Mouse (Mus musculus): Measurements from ENCODE around the gene Dctn1. TPM values are rescaled to one million over a fixed set of nuclear protein-coding genes. Genes with fewer than 3 reads are reported as not detected.

Gene Dctn1
- polyA plus RNA-seq, 1 experiment from 2014 or later = 158 TPM

DNA sequence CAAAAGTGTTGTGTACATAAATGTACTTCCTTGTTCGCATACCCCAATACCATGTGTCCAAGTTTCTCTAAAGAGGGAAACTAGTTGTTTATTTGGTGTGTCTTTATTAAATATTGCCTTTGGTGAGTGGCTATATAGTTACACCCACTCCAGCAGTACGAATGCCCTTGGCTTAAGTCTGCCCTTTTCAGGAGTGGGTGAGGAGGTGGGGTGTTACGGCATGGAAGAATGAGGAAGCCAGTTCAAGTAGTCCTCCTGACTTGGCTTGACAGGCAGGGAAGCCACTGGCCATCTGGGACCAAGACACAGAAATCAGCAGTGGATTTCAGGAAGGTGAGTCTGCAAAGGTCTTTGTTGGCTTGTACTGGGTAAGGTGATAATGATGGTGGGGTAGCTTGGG, 40.1 kb downstream of the Dctn1 start:
- Histone ChIP-seq H3K36me3 (ENCODE audit: control insufficient read depth, insufficient read depth) (peaks cover 3% of the 10 kb centered on the region; the same call in 1 of the 2 replicates), H3K4me2 (ENCODE audit: low read length) (no peak overlapping the region), H3K9me3 (ENCODE audit: control insufficient read depth, low read length) (no peaks in the 10 kb centered on the region), H3K27ac (ENCODE audit: low read length) (no peak overlapping the region), H3K9ac (replicated peaks; ENCODE audit: low read depth, low read length) (no peak overlapping the region), H3K4me1 (replicated peaks; ENCODE audit: control insufficient read depth, insufficient read depth, low read length) (0 out of 2 replicates have a peak, but pooled peaks cover 5% of the 10 kb centered on the region), H3K4me3 (replicated peaks; ENCODE audit: low read length) (no peak overlapping the region), H3K27me3 (replicated peaks; ENCODE audit: control insufficient read depth, insufficient read depth, low read length) (no peaks in the 10 kb centered on the region)
- WGBS = 92% methylated on average over 3 of the region's 3 CpGs
- no peak for ATAC-seq

DNA sequence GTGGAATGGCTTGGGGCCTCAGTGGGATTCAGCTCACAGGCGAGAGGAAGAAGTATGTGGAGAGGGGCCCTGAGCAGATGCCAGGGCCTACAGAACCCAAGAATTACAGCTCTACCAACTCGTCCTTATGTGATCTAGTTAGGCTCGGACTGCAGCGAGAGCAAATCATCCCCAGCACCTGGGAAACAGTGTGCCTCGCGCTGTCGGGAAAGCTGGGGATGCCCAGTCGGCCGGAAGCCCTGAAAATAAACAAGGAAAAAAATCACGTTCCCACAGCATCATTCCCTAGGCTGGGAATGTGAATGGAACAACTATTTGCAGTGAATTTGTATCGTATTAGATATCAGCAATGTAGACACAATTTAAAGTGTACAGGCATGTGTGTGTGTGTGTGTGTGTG, 40.6 kb downstream of the Dctn1 start:
- Histone ChIP-seq H3K9ac (replicated peaks; ENCODE audit: low read depth, low read length) (no peak overlapping the region), H3K4me2 (ENCODE audit: low read length) (no peak overlapping the region), H3K4me1 (replicated peaks; ENCODE audit: control insufficient read depth, insufficient read depth, low read length) (0 out of 2 replicates have a peak, but pooled peaks cover 5% of the 10 kb centered on the region), H3K36me3 (ENCODE audit: control insufficient read depth, insufficient read depth) (no peaks in the 10 kb centered on the region), H3K27me3 (replicated peaks; ENCODE audit: control insufficient read depth, insufficient read depth, low read length) (no peaks in the 10 kb centered on the region), H3K27ac (ENCODE audit: low read length) (no peak overlapping the region), H3K4me3 (replicated peaks; ENCODE audit: low read length) (no peak overlapping the region), H3K9me3 (ENCODE audit: control insufficient read depth, low read length) (no peaks in the 10 kb centered on the region)
- 74% methylated on average over 11 of the region's 11 CpGs for WGBS
- no peak for ATAC-seq

DNA sequence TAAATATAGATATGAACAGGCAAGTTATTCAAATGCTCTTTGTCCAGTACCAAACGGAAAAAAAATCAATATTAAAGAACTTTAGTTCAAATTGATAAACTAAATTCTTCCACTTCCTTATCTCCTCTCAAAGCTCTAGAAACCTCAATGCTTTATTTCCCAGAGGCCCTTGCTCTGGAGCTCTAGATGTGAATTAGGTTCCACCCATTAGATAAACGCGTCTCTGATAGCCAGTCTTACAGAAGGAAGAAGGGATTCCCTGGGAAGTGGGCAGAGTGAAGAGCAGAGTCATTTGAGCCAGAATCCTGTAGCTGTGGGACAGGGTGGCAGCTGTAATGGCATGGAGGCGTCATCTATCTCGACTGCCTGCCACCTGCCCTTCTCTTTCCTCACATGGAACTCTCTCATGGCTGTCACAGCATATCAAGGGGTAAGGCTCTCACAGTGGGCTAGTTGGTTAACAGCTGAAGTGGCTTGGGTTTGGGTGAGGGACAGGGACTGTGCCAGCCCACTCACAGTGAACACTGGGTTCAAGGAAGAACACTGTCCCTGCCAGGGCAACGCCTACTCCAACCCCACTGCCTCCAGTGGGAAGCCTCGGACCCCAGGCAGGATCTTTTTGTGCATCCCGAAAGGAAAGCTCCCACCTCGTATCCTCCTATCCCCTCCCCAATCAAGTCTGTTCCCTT, 41.8 kb downstream of the Dctn1 start:
- Histone ChIP-seq H3K4me2 (ENCODE audit: low read length) (no peak overlapping the region), H3K4me3 (replicated peaks; ENCODE audit: low read length) (no peak overlapping the region), H3K9me3 (ENCODE audit: control insufficient read depth, low read length) (no peaks in the 10 kb centered on the region), H3K27me3 (replicated peaks; ENCODE audit: control insufficient read depth, insufficient read depth, low read length) (no peaks in the 10 kb centered on the region), H3K36me3 (ENCODE audit: control insufficient read depth, insufficient read depth) (no peaks in the 10 kb centered on the region), H3K27ac (ENCODE audit: low read length) (no peak overlapping the region), H3K9ac (replicated peaks; ENCODE audit: low read depth, low read length) (no peak overlapping the region), H3K4me1 (replicated peaks; ENCODE audit: control insufficient read depth, insufficient read depth, low read length) (0 out of 2 replicates have a peak, but pooled peaks cover 5% of the 10 kb centered on the region)
- no peak for ATAC-seq
- 69% methylated on average over 9 of the region's 9 CpGs for WGBS

DNA sequence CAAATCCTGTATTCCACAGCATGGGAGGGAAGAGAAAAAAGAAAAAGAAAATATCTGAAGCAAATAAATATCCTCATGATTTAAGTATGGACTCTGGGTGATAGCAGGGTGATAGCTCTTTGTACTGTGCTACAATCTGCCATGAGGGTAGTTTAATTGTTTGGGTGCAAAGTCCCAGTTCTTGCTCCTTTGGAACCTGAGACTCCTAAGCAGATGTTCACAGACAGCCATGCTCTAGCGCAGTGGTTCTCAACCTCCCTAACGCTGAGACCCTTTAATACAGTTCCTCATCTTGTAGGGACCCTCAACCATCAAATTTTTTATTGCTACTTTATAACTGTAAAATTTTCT, 42.3 kb downstream of the Dctn1 start:
- Histone ChIP-seq H3K4me3 (replicated peaks; ENCODE audit: low read length) (no peak overlapping the region), H3K4me2 (ENCODE audit: low read length) (no peak overlapping the region), H3K27ac (ENCODE audit: low read length) (no peak overlapping the region), H3K4me1 (replicated peaks; ENCODE audit: control insufficient read depth, insufficient read depth, low read length) (0 out of 2 replicates have a peak, but pooled peaks cover 5% of the 10 kb centered on the region), H3K27me3 (replicated peaks; ENCODE audit: control insufficient read depth, insufficient read depth, low read length) (no peaks in the 10 kb centered on the region), H3K9me3 (ENCODE audit: control insufficient read depth, low read length) (no peaks in the 10 kb centered on the region), H3K36me3 (ENCODE audit: control insufficient read depth, insufficient read depth) (no peaks in the 10 kb centered on the region), H3K9ac (replicated peaks; ENCODE audit: low read depth, low read length) (no peak overlapping the region)
- 92% methylated on average over 2 of the region's 2 CpGs for WGBS
- ATAC-seq = no peak

DNA sequence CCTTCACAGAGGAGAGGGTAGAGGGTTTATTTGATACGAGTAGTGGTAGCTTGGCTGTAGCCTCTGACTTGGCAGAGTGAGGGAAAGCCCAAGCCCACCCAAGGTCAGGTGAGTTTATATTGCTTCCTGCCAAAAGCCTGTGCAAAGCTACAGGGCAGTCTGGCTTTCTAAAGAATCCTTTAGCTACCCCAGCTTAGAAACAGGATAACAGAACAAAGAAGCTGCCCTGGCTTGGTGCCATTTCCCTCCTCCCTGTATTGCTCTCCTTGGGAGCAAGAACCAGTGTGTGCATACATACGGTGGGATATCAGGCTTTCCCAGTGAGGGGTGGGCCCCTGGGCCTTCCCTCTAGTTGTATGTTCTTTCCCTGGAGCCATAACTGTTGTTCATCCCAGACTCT, 44.8 kb downstream of the Dctn1 start:
- H3K4me3 ChIP-seq (replicated peaks; ENCODE audit: low read length) = no peak overlapping the region
- no peaks in the 10 kb centered on the region for H3K36me3 ChIP-seq (ENCODE audit: control insufficient read depth, insufficient read depth)
- ATAC-seq = no peak
- no peak overlapping the region for H3K27ac ChIP-seq (ENCODE audit: low read length)
- H3K4me1 ChIP-seq (replicated peaks; ENCODE audit: control insufficient read depth, insufficient read depth, low read length) = peaks cover 7% of the 10 kb centered on the region; the same call in 1 of the 2 replicates
- no peaks in the 10 kb centered on the region for H3K9me3 ChIP-seq (ENCODE audit: control insufficient read depth, low read length)
- no peaks in the 10 kb centered on the region for H3K27me3 ChIP-seq (replicated peaks; ENCODE audit: control insufficient read depth, insufficient read depth, low read length)
- WGBS = 12% methylated on average over 2 of the region's 2 CpGs
- no peak overlapping the region for H3K4me2 ChIP-seq (ENCODE audit: low read length)
- no peak overlapping the region for H3K9ac ChIP-seq (replicated peaks; ENCODE audit: low read depth, low read length)

DNA sequence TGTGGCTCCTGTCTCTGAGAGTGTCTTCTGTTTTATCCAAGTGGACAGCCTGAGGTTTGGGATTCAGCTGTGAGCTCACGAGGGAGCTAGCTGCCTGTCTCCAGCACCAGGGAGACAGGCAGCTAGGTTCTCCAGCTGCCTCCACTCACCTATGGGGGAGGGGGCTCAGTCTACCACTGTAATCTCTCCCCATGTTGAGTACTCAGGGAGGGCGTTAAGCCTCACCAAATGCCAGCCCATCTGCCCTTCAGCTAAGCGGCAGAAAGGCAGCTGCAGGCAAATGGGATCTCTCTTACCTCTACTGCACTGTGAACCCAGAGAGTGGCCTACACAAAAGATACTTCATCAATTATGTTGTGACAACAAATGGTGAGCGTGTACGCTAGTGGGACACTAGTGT, 45.8 kb downstream of the Dctn1 start:
- no peak overlapping the region for H3K27ac ChIP-seq (ENCODE audit: low read length)
- 19% methylated on average over 5 of the region's 5 CpGs for WGBS
- no peak for ATAC-seq
- no peak overlapping the region for H3K4me2 ChIP-seq (ENCODE audit: low read length)
- peaks cover 8% of the 10 kb centered on the region; the same call in 1 of the 2 replicates for H3K4me1 ChIP-seq (replicated peaks; ENCODE audit: control insufficient read depth, insufficient read depth, low read length)
- H3K36me3 ChIP-seq (ENCODE audit: control insufficient read depth, insufficient read depth) = no peaks in the 10 kb centered on the region
- no peak overlapping the region for H3K4me3 ChIP-seq (replicated peaks; ENCODE audit: low read length)
- H3K9ac ChIP-seq (replicated peaks; ENCODE audit: low read depth, low read length) = no peak overlapping the region
- H3K9me3 ChIP-seq (ENCODE audit: control insufficient read depth, low read length) = no peaks in the 10 kb centered on the region
- no peaks in the 10 kb centered on the region for H3K27me3 ChIP-seq (replicated peaks; ENCODE audit: control insufficient read depth, insufficient read depth, low read length)

DNA sequence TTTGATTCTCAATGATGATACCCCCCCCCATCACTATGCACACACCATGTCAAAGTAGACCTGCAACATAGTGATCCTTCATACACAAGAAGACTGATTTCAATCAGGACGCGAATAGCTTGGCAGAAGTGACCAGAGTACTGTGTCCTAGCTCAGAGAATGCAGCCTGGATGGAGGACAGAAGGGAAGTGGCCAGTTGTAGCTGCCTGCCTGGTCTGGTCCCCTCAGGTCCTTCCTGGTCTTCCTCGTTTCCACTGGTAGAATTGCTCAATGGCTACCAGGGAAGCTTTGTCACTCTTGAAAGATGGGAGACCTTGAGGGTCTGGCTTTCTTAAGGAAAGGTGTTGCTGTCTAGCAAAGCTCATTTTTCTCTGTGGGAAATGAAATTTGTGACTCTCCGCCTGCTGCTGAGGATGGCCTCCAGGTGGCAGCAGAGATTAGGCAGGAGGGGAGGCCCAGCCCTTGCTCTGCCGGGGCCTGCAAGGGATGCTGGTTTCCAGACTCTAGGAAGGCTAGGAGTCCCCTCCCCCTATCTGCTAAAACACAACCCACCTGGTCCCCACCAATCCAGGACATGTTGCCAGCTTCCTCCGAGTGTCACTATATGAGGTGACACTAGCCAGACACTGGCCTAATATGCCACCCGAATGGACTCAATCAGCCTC, 49.4 kb downstream of the Dctn1 start:
- Histone ChIP-seq H3K9ac (replicated peaks; ENCODE audit: low read depth, low read length) (no peak overlapping the region), H3K27ac (ENCODE audit: low read length) (no peak overlapping the region), H3K9me3 (ENCODE audit: control insufficient read depth, low read length) (no peaks in the 10 kb centered on the region), H3K27me3 (replicated peaks; ENCODE audit: control insufficient read depth, insufficient read depth, low read length) (no peaks in the 10 kb centered on the region), H3K4me1 (replicated peaks; ENCODE audit: control insufficient read depth, insufficient read depth, low read length) (peaks cover 8% of the 10 kb centered on the region; the same call in 1 of the 2 replicates), H3K4me2 (ENCODE audit: low read length) (no peak overlapping the region), H3K4me3 (replicated peaks; ENCODE audit: low read length) (no peak overlapping the region), H3K36me3 (ENCODE audit: control insufficient read depth, insufficient read depth) (no peaks in the 10 kb centered on the region)
- WGBS = 15% methylated on average over 7 of the region's 7 CpGs
- peak; percentile 94 for ATAC-seq

DNA sequence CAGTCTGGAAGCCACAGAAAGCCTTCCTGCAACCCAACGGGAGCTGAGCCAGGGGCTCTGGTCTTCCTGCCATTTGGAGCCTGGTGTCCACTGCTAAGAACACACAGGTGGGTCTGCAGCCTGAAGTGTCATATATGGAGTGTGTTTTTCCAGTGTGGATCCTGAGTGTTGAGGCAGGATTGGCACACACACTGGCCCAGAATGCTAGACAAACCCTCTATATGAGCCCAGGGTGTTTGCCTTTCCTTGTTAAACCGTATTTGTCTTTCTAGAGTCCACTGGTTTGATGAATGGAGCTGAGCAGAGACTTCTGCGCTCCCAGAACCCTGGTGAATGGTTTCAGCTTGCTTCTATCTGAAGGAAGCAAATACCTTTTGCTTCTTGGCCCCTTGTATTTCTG, 54.1 kb downstream of the Dctn1 start, which contains the start of gene Slc4a5:
Gene Slc4a5, plus strand, starts transcription at position 15 of the 400 bp plus-strand sequence.
- Histone ChIP-seq H3K27ac (ENCODE audit: low read length) (no peak within 1 kb of the TSS), H3K4me1 (replicated peaks; ENCODE audit: control insufficient read depth, insufficient read depth, low read length) (peaks cover 3% of the 10 kb centered on the region; the same call in 1 of the 2 replicates), H3K9me3 (ENCODE audit: control insufficient read depth, low read length) (no peaks in the 10 kb centered on the region), H3K27me3 (replicated peaks; ENCODE audit: control insufficient read depth, insufficient read depth, low read length) (no peaks in the 10 kb centered on the region), H3K4me2 (ENCODE audit: low read length) (no peak within 1 kb of the TSS), H3K36me3 (ENCODE audit: control insufficient read depth, insufficient read depth) (no peaks in the 10 kb centered on the region), H3K9ac (replicated peaks; ENCODE audit: low read depth, low read length) (no peak within 1 kb of the TSS), H3K4me3 (replicated peaks; ENCODE audit: low read length) (no peak within 1 kb of the TSS)
- WGBS = 83% methylated on average over 3 of the region's 3 CpGs
- ATAC-seq = no peak

DNA sequence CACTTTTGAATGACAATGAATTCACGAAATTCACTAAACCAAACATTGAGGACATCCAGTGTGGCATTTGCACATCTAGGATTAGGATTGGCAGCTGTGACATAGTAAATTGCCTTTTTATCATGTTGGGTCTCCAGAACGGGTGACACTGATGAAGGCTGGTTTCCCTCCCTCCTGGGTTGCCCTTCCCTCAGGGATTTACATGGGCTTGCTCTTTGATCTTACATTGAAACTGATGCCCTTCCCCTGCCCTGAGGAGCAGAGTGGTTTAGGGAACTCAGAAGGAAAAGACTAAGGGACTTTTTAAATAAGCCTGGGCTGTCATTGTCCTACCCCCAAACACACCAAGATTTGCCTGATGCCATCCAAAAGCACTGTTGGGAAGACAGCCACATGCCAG, 65.8 kb downstream of the Dctn1 start:
- H3K4me2 ChIP-seq (ENCODE audit: low read length) = no peak overlapping the region
- no peak overlapping the region for H3K9ac ChIP-seq (replicated peaks; ENCODE audit: low read depth, low read length)
- ATAC-seq = no peak
- H3K4me1 ChIP-seq (replicated peaks; ENCODE audit: control insufficient read depth, insufficient read depth, low read length) = peaks cover 7% of the 10 kb centered on the region
- H3K27ac ChIP-seq (ENCODE audit: low read length) = no peak overlapping the region
- H3K36me3 ChIP-seq (ENCODE audit: control insufficient read depth, insufficient read depth) = no peaks in the 10 kb centered on the region
- no peak overlapping the region for H3K4me3 ChIP-seq (replicated peaks; ENCODE audit: low read length)
- WGBS = 49% methylated on average over 2 of the region's 2 CpGs
- no peaks in the 10 kb centered on the region for H3K9me3 ChIP-seq (ENCODE audit: control insufficient read depth, low read length)
- no peaks in the 10 kb centered on the region for H3K27me3 ChIP-seq (replicated peaks; ENCODE audit: control insufficient read depth, insufficient read depth, low read length)
